Mouse (Mus musculus): ENCODE measurements at regions not wholly inside any gene's neighbourhood (a gene's known extent, or its start where the extent isn't known, plus 50 kb on each side); places are given as distances from the start of the nearest gene placed in this dataset.

- no peak for ATAC-seq
These were observed 100.6 kb downstream of the Slc17a6 start for GRCm38 (mm10) chr7:51722420-51722819.

DNA sequence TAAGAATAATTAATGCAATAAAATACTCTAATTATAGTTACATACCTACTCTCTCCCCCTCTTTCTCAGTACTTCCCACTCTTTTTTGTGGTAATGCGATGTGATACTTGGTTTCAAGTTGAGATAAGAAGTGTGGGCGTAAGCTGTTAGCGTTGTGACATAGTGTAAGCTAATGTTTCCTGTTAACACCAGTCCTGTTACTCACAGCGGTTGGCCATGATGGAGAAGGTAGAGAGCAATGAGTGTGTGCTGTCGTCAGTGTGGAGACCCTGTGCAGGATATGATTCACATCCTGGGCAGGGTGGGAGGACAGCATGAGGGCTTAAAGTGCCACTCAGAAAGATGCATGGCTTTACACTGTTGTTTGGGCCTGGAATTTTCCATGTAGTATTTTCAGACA lies 102.1 kb downstream of the Slc17a6 start:
- peak; percentile 97 for ATAC-seq

DNA sequence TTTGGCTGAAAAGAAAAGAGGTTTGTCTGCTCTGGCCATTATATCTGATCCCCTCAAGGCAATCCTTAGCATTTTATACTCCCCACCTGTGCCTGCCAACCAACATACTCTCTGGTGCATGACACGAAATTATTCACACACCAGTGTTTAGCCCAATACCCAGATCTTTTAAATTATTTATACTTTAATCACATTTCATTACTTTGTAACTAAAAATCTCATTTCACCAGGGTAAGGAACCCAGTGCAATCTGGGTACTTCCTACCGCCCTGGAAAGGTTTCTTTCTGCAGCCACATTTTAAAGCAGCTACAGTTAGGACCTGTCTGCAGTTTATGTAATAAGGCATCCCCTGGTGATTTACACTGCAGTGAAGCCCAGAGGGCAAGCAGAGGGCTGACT lies 114.5 kb downstream of the Slc17a6 start:
- no peak for ATAC-seq

DNA sequence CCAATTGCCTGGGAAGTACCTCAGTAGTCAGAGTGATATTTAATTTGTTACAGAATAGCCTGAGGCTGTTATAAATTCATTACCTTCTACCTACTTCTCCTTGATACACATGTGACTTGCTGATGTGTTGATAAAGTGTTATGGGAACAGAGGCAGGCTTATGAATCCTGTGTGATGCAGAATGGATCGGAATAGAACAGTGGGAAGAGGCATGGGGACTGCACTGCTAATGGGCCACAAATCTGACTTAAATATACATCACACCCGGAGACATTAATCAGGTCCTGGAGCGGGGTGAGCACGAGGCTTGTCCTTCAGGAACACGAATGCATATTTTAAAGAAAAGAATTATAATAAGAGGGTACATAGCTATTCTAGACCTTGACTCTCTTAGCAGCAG lies 117.8 kb downstream of the Slc17a6 start:
- ATAC-seq, result no peak

DNA sequence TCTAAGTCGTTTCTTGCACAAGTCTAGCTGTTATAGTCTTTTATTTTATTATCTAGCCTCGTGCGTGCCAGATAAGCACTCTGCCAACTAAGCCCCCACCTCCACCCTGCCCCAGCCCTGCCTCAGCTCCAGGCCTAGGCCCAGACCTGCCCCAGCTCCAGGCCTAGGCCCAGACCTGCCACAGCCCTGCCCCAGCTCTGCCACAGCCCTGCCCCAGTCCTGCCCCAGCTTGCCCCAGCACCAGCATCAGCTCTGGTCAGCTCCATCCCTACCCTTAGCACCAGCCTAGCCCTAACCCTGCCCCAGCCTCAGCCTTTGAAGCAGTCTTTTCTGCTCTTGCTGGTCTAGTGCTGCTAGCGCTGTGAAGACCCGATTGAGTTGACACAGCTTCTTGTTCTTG lies 119.1 kb downstream of the Slc17a6 start:
- no peak for ATAC-seq

GRCm38 (mm10) chr7:51742720-51743119 lies 119.1 kb upstream of the Gas2 start:
- no peak for ATAC-seq

- no peak for ATAC-seq
These were observed 116.2 kb upstream of the Gas2 start for GRCm38 (mm10) chr7:51745598-51745997.

GRCm38 (mm10) chr7:51748633-51749303 lies 113.0 kb upstream of the Gas2 start:
- no peak for ATAC-seq

- ATAC-seq, result no peak
These were observed 112.3 kb upstream of the Gas2 start for GRCm38 (mm10) chr7:51749304-51750129.

DNA sequence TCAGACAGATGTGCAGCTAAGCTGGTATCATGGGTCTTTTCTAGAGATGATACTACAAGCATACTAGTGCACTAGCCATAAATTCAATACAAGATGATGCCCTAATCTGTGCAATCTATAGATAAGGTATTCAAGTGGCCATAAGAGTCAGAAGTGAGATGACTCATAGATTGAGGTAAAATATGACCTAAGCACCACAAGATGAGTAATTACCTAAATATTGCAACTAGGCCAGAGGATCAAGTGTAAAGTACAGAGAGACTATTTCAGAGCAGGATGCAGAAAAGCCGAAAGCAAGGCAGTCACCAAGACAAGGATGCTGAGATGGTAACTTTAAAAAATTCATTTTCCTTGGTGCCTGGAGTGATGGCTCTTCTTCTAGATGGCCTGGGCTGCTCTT lies 111.5 kb upstream of the Gas2 start:
- ATAC-seq, result no peak

- ATAC-seq, result no peak
These were observed 108.8 kb upstream of the Gas2 start for GRCm38 (mm10) chr7:51753062-51753461.

GRCm38 (mm10) chr7:51754208-51754888 lies 107.5 kb upstream of the Gas2 start:
- ATAC-seq, result no peak

GRCm38 (mm10) chr7:51756218-51756617 lies 105.6 kb upstream of the Gas2 start:
- ATAC-seq, result no peak

- ATAC-seq, result no peak
These were observed 102.2 kb upstream of the Gas2 start for GRCm38 (mm10) chr7:51759536-51760153.

GRCm38 (mm10) chr7:51767066-51767465 lies 94.7 kb upstream of the Gas2 start:
- ATAC-seq, result no peak

DNA sequence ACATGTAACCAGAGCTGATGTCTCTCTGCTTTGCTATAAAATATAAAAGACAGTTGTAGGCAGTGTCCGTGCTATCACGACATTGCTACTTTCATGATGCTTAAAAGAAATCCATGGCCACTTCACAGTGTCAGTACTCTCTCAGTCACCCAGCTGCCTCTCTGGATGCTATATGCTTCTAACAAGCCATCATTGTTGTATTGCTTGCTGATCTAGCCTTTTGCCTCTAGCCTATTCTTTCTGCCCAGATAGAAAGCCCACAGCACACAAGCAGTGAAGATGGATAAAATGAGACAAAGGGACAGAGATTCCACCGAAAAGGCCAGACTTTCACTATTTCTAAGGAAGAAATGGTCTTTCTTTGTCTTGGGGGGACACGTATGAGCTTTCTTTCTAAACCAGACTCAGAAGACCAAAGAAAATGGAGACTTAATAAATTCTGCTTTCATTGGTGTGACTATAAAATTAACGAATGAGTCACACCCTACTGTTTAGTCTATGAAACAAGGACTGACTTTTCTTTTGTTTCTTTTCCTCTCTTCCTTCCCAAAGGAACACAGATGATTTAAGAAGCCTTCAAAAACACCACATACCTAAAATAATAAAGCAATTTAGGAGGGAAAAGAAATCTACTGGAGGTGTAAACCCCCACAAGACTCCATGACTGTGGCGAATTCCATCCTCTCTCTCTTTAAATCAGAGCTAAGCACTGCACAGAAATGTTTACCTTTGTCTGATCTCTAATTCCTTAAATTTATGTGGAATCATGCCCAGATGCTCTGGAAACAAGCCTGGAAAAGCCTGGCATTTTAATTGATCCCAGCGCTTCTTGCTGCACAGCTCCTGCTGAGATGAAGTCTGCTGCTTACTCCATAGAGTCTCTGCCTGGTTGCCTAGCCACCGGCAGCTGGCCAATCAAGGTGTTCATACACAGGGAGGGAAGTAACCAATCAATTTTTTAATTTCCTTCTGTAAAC lies 89.6 kb upstream of the Gas2 start:
- no peak for ATAC-seq

DNA sequence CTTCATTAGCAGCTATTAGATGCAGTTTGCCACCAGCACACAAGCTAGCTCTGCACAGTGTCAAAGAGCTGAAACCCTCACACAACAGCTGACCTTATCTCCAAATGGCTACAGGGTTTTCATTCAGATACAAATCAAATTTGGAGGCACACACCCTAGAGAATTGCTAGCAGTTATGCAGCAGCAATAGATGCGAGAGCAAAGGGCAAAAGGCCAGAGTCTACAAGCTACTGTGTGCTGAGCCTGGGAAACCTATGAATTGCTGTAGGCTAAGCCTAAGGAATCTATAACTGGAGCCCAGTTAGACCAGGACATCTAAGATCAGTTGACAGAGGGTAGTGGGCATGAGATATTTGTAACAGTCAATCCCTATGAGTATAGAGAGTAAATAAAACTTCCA lies 85.8 kb upstream of the Gas2 start:
- no peak for ATAC-seq

GRCm38 (mm10) chr7:51783070-51783776 lies 78.6 kb upstream of the Gas2 start:
- ATAC-seq, result no peak

DNA sequence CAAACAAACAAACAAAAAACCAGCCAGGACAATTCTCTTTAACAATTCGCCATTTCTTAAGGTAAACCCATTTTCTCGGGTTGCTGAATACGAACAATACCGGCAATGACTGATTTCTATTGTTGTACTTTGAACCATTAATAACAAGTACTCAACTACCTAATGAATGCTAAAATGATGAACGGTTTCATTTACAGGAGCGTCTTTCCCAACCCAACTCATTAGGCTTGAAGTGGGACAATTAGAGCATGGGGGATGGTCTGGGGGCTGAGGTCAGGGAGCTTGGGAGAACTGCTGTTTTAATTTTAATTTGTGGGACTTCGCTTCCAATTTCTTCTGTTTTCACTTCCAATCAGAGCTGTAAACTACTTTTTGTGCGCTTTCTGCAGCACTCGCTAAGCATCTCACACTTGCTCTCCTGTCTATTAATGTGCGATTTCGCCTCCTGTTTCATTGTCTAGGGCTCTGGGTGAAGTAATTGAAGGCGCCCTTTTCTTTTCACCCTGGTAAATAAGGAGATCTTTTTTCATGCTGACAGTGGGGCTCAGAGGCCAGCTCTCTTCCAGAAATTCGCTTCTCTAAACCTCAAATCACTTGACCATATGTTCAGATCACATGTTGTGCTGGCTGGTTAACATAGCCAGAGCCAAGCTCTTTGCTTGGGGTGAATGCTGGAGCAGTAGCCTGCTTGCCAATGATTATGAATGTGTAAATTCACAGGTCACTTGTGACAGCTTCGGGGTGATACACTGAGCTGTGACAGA lies 77.7 kb upstream of the Gas2 start:
- no peak for ATAC-seq
